Mouse (Mus musculus) limb, embryonic 10.5 days (tissue): ENCODE results near the gene Abhd16a. TPM values are rescaled to one million over a fixed set of nuclear protein-coding genes. Genes with fewer than 3 reads are reported as not detected.
A peak's percentile ranks its signal among the peaks of the same experiment; 100 is the strongest.

Experiments
- DNase-seq: peaks from one replicate; pipeline ENCODE4 v3.0.0-alpha.2; 2017; ENCODE audit warnings: low spot score
- H3K27ac ChIP-seq: fragments of 300-500 bp; sonication (generic); 2 replicates; pipeline ENCODE4 v1.5.1; 2016; ENCODE audit warnings: mild to moderate bottlenecking
- H3K27me3 ChIP-seq: fragments of 300-500 bp; sonication (generic); 2 replicates; pipeline ENCODE4 v1.6.1; 2016; ENCODE audit warnings: low read depth, mild to moderate bottlenecking; ENCODE audit not compliant: poor library complexity, severe bottlenecking
- H3K36me3 ChIP-seq: fragments of 300-500 bp; sonication (generic); 2 replicates; pipeline ENCODE4 v1.6.1; 2016; ENCODE audit warnings: mild to moderate bottlenecking, moderate library complexity
- H3K4me1 ChIP-seq: fragments of 300-500 bp; sonication (generic); 2 replicates; pipeline ENCODE4 v1.6.1; 2016
- H3K4me3 ChIP-seq: fragments of 300-500 bp; sonication (generic); 2 replicates; pipeline ENCODE4 v1.5.1; 2016; ENCODE audit warnings: mild to moderate bottlenecking, moderate library complexity
- H3K9me3 ChIP-seq: fragments of 300-500 bp; sonication (generic); replicated peaks from 2 replicates; pipeline ENCODE4 v1.6.1; 2016; ENCODE audit warnings: mild to moderate bottlenecking
- WGBS: fragments of 180-500 bp; shearing (Covaris S2); methylation state at CpG from one replicate; pipeline ENCODE4 v1.1.7; 2016; 5-methylcytosine and 5-hydroxymethylcytosine counted together
- polyA plus RNA-seq: library from polyadenylated mRNA; unstranded; fragments of >200 nt; fragmentation: Nextera tagmentation; extraction: Ambion mirVana; gene quantifications from 2 replicates; pipeline ENCODE4 v1.2.1, GENCODE M21; 2016

Abhd16a gene
- polyA plus RNA-seq, 1 experiment from 2014 or later, result 63.6 TPM

DNA sequence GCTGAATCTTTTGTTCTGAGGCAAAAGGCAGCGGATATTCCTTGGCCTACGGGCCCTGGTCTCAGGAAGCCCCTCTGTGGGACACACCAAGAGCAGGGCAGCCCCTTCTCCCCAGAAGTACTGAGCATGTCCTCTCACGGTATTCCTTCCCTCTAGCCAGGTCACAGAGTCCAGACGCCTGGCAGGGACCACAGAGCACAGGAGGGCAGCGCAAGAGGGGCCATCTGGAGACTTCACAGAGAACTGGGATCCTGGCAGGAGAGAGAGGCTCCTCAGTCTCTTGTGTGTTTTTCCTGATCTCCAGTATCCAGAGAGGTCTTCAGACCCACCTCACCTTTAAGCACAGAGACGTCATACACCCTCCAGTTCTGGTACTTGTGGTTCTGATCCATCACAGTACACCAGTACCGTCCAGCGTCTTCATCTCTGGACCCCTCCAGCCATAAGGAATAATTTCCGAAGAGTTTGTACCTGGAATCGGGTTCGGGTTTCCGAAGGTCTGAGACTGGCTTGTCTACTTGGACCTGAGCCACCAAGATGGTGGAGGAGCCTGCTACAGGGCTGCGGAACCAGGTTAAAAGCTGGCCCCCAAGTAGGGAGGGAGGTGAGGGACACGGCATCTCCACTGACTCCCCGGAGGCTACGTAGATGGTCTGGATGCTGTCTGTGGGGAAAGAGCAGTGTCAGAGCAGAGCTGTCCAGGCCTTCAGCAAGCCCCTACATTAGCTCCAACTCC is 6.1 kb upstream of the Abhd16a start:
- Histone ChIP-seq H3K9me3 (no peaks in the 10 kb centered on the region), H3K27ac (no peak overlapping the region)
- 84% methylated on average over 16 of the region's 16 CpGs for WGBS

GRCm38 (mm10) chr17:35083929-35084497 is 5.0 kb upstream of the Abhd16a start:
- Histone ChIP-seq H3K4me3 (no peak overlapping the region), H3K4me1 (0 out of 2 replicates have a peak, but pooled peaks cover 3% of the 10 kb centered on the region), H3K36me3 (no peaks in the 10 kb centered on the region), H3K27me3 (peaks cover 5% of the 10 kb centered on the region; the same call in 1 of the 2 replicates), H3K27ac (no peak overlapping the region), H3K9me3 (no peaks in the 10 kb centered on the region)
- DNase-seq, result no peak
- WGBS, result 76% methylated on average over 3 of the region's 3 CpGs

More for the DNA sequence above, 6.1 kb upstream of the Abhd16a start:
- Histone ChIP-seq H3K36me3 (no peaks in the 10 kb centered on the region), H3K4me3 (no peak overlapping the region), H3K4me1 (peaks cover 7% of the 10 kb centered on the region), H3K27me3 (peaks cover 15% of the 10 kb centered on the region)
- no peak for DNase-seq

DNA sequence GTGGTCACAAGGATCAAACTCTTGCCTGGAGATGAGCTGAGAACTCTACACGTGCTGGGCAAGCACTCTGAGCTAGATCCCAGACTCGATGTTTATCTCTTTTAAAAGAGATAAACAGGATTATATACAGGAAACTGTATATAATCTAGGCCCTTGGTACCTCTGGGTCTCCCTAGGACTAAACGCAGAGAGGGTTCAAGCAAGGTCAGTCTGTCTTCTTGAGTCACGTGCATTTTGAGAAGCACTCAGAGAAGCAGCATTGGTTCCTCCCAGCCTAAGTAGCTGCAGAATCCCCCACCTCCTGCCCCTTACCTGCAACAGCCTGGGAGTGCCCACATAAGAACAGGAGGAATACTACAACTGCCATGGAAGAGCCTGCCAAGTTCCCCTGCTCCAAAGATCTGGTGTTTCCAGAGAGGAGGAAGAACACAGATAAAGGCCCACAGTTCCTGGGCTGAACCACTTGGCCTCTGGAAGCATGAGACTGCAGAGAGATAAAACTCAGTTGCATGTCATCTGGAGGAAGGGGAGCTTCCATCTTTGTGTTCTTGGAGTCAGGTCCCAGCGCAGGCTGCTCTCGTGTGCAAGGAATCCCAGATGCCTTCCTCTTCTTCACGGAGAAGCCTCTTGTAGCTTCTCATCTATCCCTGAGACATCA is 3.7 kb upstream of the Abhd16a start, which contains the start of gene Ly6g6f:
TSS of gene Ly6g6f (minus strand) at position 403 of the 658 bp plus-strand sequence.
- Histone ChIP-seq H3K27ac (no peak within 1 kb of the TSS), H3K27me3 (no peaks in the 10 kb centered on the region), H3K36me3 (peaks cover 2% of the 10 kb centered on the region; the same call in 1 of the 2 replicates), H3K9me3 (no peaks in the 10 kb centered on the region), H3K4me3 (no peak within 1 kb of the TSS), H3K4me1 (peaks cover 8% of the 10 kb centered on the region)
- WGBS, result 84% methylated on average over 7 of the region's 7 CpGs
- DNase-seq, result no peak

DNA sequence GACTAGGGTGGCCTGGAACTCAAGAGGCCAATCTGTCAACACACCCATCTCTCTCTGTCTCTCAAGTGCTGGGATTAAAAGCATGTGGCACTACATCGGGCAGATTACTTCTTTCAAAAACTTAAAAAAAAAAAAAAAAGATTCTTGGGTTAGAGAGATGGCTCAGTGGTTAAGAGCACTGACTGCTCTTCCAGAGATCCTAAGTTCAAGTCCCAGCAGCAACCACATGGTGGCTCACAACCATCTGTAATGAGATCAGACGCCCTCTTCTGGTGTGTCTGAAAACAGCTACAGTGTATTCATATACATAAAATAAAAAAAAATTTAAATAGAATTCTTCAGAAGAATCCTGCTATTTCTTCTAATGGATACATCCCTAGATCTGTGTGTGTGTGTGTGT is 912 bp upstream of the Abhd16a start:
- no peak for DNase-seq
- Histone ChIP-seq H3K27ac (no peak overlapping the region), H3K27me3 (no peaks in the 10 kb centered on the region), H3K4me1 (peaks cover 11% of the 10 kb centered on the region), H3K36me3 (peaks cover 28% of the 10 kb centered on the region), H3K9me3 (no peaks in the 10 kb centered on the region), H3K4me3 (no peak overlapping the region)
- 56% methylated on average over 2 of the region's 2 CpGs for WGBS

- peak overlapping the region; percentile 78 for H3K4me3 ChIP-seq
Measured at GRCm38 (mm10) chr17:35090166-35090932, 1.3 kb downstream of the Abhd16a start.

DNA sequence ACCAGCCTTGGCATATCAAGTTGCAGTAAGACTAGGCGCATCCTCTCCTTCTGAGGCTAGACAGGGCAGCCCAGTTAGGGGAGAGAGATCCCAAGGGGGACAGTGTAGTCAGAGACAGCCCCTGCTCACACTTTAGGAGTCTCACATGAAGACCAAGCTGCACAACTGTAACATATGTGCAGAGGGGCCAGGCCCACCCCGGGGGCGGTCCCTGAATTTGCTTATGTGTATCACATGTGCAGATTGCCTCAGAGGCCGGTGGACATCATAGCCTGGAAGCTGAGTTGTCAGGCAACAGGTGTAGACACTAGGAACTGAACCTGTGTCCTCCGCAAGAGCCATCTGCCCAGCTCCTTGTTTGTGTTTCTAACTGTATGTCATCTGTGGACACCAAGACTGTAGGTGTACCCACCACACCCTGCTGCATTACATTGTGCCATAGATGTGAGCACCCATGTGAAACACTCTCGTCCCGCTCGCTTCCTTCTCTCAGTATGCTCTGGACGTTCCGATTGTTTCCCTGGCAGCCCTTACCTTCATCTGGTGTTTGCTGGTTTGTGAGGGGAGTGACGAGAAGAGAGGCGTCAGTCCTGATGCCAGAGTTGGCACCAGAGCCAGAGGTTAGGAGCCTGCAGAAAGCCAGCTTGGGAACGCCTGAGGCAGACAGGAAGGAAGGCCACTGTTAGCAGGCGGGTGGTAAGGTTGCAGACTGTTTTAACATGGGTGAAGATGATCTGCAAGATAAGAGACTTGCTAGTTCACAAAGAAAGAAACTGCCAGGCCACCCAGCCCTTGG is 3.5 kb downstream of the Abhd16a start:
- DNase-seq, result no peak
- H3K36me3 ChIP-seq, result peaks cover 69% of the 10 kb centered on the region
- H3K4me3 ChIP-seq, result no peak overlapping the region
- H3K4me1 ChIP-seq, result peaks cover 11% of the 10 kb centered on the region
- no peak overlapping the region for H3K27ac ChIP-seq
- 93% methylated on average over 14 of the region's 14 CpGs for WGBS
- no peaks in the 10 kb centered on the region for H3K27me3 ChIP-seq
- no peaks in the 10 kb centered on the region for H3K9me3 ChIP-seq

More at GRCm38 (mm10) chr17:35090166-35090932, 1.3 kb downstream of the Abhd16a start:
- 80% methylated on average over 8 of the region's 8 CpGs for WGBS
- DNase-seq, result no peak
- Histone ChIP-seq H3K27ac (no peak overlapping the region), H3K36me3 (peaks cover 48% of the 10 kb centered on the region), H3K9me3 (no peaks in the 10 kb centered on the region), H3K27me3 (no peaks in the 10 kb centered on the region), H3K4me1 (peaks cover 11% of the 10 kb centered on the region)

DNA sequence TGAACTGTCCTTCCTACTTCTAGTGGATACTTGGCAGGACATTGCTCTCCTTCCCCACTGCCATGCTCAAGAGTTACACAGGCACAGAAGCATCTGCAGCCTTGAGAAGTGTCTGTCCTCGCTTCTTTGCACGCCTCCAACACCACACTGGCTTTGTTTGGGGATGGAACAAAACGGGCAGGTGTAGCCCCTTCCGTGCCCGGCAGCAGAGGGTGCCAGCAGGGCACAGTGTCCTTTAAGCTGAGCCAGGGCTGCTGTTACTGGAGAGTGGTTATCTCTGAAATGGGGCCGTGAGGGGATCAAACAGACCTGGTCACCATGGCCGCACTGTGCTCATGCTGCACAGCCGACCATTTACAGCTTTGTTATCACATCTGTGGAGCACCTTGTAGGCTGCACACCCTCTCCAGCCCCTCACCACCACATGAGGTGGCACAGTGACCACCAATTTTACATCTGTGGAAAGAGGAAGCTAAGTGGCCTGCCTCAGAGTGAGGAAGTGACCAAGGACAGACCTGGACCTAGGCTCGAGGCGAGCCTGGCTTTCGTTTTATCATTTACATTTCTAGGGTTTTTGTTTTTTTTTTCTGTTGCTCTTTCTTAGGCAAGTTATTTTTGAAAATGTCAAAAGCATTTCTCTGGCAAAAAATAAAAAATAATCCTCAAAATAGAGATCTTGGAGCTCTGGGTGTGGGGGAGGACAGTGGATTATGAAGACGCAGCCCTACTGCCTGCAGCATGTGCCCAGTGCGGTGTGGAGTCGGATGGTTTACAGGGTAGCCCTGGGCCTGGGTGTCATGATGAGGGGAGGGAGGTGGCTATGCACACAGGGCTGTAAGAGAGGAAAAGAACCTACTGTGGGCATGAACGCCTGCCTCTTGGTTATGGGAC is 5.7 kb downstream of the Abhd16a start:
- 92% methylated on average over 15 of the region's 15 CpGs for WGBS
- Histone ChIP-seq H3K27me3 (no peaks in the 10 kb centered on the region), H3K9me3 (no peaks in the 10 kb centered on the region), H3K4me3 (no peak overlapping the region), H3K36me3 (peaks cover 89% of the 10 kb centered on the region), H3K4me1 (peaks cover 9% of the 10 kb centered on the region), H3K27ac (no peak overlapping the region)
- DNase-seq, result no peak

- Histone ChIP-seq H3K4me3 (no peak overlapping the region), H3K4me1 (no peaks in the 10 kb centered on the region), H3K36me3 (peaks cover 95% of the 10 kb centered on the region), H3K27ac (0 out of 2 replicates have a peak overlapping the region, but pooled peaks have one; percentile 33), H3K27me3 (no peaks in the 10 kb centered on the region), H3K9me3 (no peaks in the 10 kb centered on the region)
- WGBS, result 89% methylated on average over 12 of the region's 12 CpGs
- no peak for DNase-seq
Measured at GRCm38 (mm10) chr17:35096597-35096996, 7.5 kb downstream of the Abhd16a start.

- Histone ChIP-seq H3K36me3 (peaks cover 95% of the 10 kb centered on the region), H3K4me3 (no peak overlapping the region), H3K4me1 (no peaks in the 10 kb centered on the region), H3K9me3 (no peaks in the 10 kb centered on the region), H3K27ac (0 out of 2 replicates have a peak overlapping the region, but pooled peaks have one; percentile 33), H3K27me3 (no peaks in the 10 kb centered on the region)
- WGBS, result 88% methylated on average over 12 of the region's 12 CpGs
- no peak for DNase-seq
Measured at GRCm38 (mm10) chr17:35097164-35097655, 8.1 kb downstream of the Abhd16a start.

- peaks cover 89% of the 10 kb centered on the region for H3K36me3 ChIP-seq
- DNase-seq, result no peak
- no peaks in the 10 kb centered on the region for H3K27me3 ChIP-seq
- WGBS, result 77% methylated on average over 10 of the region's 10 CpGs
- no peaks in the 10 kb centered on the region for H3K4me1 ChIP-seq
- no peaks in the 10 kb centered on the region for H3K9me3 ChIP-seq
- H3K4me3 ChIP-seq, result no peak overlapping the region
- H3K27ac ChIP-seq, result no peak overlapping the region
Measured at GRCm38 (mm10) chr17:35100196-35100765, 11.2 kb downstream of the Abhd16a start.

- Histone ChIP-seq H3K9me3 (no peaks in the 10 kb centered on the region), H3K4me3 (no peak overlapping the region), H3K27ac (no peak overlapping the region), H3K36me3 (peaks cover 81% of the 10 kb centered on the region), H3K27me3 (no peaks in the 10 kb centered on the region), H3K4me1 (peaks cover 8% of the 10 kb centered on the region; the same call in 1 of the 2 replicates)
- no peak for DNase-seq
- 91% methylated on average over 11 of the region's 11 CpGs for WGBS
Measured at GRCm38 (mm10) chr17:35101161-35101560, 12.1 kb downstream of the Abhd16a start.
